Mouse (Mus musculus): ENCODE data around the gene Herc6. TPM values are rescaled to one million over a fixed set of nuclear protein-coding genes. Genes with fewer than 3 reads are reported as not detected.

The Herc6 gene
- total RNA-seq, 2 experiments from 2014 or later, result 3.6 to 4.4 TPM

- peak; percentile 92 to 96 for DNase-seq (ENCODE audit: extremely low spot score in 1 of 2, low spot score in 2 of 2)
- intact Hi-C loops (cut with DNase I), result loop anchor here (10.0 kb wide), 1 partner anchor 168 kb away; the partner anchor contains the start of gene Ppm1k
Observed at GRCm38 (mm10) chr6:57702743-57703499, 122.1 kb downstream of the Herc6 start.

GRCm38 (mm10) chr6:57703703-57704102 is 122.9 kb downstream of the Herc6 start:
- DNase-seq (ENCODE audit: extremely low spot score in 1 of 2, low spot score in 2 of 2), result peak in 1 of 2 experiments; percentile 30
- intact Hi-C loops (cut with DNase I), result loop anchor here (10.0 kb wide), 1 partner anchor 169 kb away; the partner anchor contains the start of gene Ppm1k

- intact Hi-C loops (cut with DNase I), result loop anchor here (10.0 kb wide), 1 partner anchor 172 kb away; the partner anchor contains the start of gene Ppm1k
- no peak for DNase-seq (ENCODE audit: extremely low spot score in 1 of 2, low spot score in 2 of 2)
Observed at GRCm38 (mm10) chr6:57706721-57707120, 125.9 kb downstream of the Herc6 start.

- no peak for DNase-seq (ENCODE audit: extremely low spot score in 1 of 2, low spot score in 2 of 2)
- intact Hi-C loops (cut with DNase I), result no loop called here
Observed at GRCm38 (mm10) chr6:57711726-57712125, 130.9 kb downstream of the Herc6 start.

Other genes with a start within 250 kb of the Herc6 start
- not detected for gene Vmn1r17, start 217.3 kb upstream of the Herc6 start, total RNA-seq (2021)
- gene Vmn1r18, start 185.2 kb upstream of the Herc6 start, total RNA-seq (2021), result under 1 TPM in 1 of 2 experiments, not detected in 1; 0.02 TPM
- not detected for gene Vmn1r19, start 177.2 kb upstream of the Herc6 start, total RNA-seq (2021)
- gene Vmn1r20, start 152.1 kb upstream of the Herc6 start, total RNA-seq (2021), result not detected
- 10 to 100 TPM; 27.0 to 34.3 TPM for gene Ppm1k, start 45.5 kb upstream of the Herc6 start, total RNA-seq (2021)
- 1 to 10 TPM; 6.6 to 8.1 TPM for gene Pyurf, start 111.1 kb downstream of the Herc6 start, total RNA-seq (2021)
- gene Lancl2, start 121.5 kb downstream of the Herc6 start, total RNA-seq (2021), result 100 to 1,000 TPM; 170 to 176 TPM
- gene Vopp1, start 244.2 kb downstream of the Herc6 start, total RNA-seq (2021), result 100 to 1,000 TPM; 158 to 172 TPM